Mouse (Mus musculus) bone marrow, adult 2 months (tissue): ENCODE measurements around the gene Tcerg1l.

Experiments used
- CTCF ChIP-seq: fragments of 200-500 bp; IDR thresholded peaks from 2 replicates; pipeline ENCODE4 v1.5.1; 2011; ENCODE audit warnings: low read length, control low read depth; ENCODE audit not compliant: control insufficient read depth, insufficient read depth
- POLR2A ChIP-seq: fragments of 200-500 bp; IDR thresholded peaks from 2 replicates; pipeline ENCODE4 v1.6.1; 2011; ENCODE audit warnings: low read depth, mild to moderate bottlenecking, control low read depth, low read length, borderline replicate concordance; ENCODE audit not compliant: control insufficient read depth

- TF ChIP-seq CTCF, result no peak
- no peak for TF ChIP-seq POLR2A
These were observed 148.9 kb downstream of the Tcerg1l start for GRCm38 (mm10) chr7:138248612-138249011.
